Mouse (Mus musculus) heart, adult 2 months (tissue): ENCODE results near the gene Pax8. TPM values are rescaled to one million over a fixed set of nuclear protein-coding genes. Genes with fewer than 3 reads are reported as not detected.
A peak's percentile ranks its signal among the peaks of the same experiment; 100 is the strongest.

Experiments used
- DNase-seq, 2 experiments: peaks; one replicate each; pipeline ENCODE4 v3.0.0; 2021
- H3K27ac ChIP-seq: fragments of 200-600 bp; 2 replicates; pipeline ENCODE4 v1.8.1; 2022
- H3K27me3 ChIP-seq: fragments of 200-500 bp; 2 replicates; pipeline ENCODE4 v1.6.1; 2012; ENCODE audit warnings: mild to moderate bottlenecking, low read length, inconsistent platforms, mixed read lengths; ENCODE audit not compliant: control insufficient read depth, insufficient read depth
- H3K36me3 ChIP-seq: fragments of 200-500 bp; 2 replicates; pipeline ENCODE4 v1.6.1; 2012; ENCODE audit warnings: low read length, inconsistent platforms; ENCODE audit not compliant: control insufficient read depth, insufficient read depth
- H3K4me1 ChIP-seq: fragments of 200-500 bp; 2 replicates; pipeline ENCODE4 v1.6.1; 2011; ENCODE audit warnings: low read length; ENCODE audit not compliant: control insufficient read depth, insufficient read depth
- H3K4me3 ChIP-seq: fragments of 200-600 bp; 2 replicates; pipeline ENCODE4 v1.8.1; 2022
- H3K79me2 ChIP-seq: fragments of 200-500 bp; replicated peaks from 2 replicates; pipeline ENCODE4 v1.6.1; 2012; ENCODE audit warnings: mild to moderate bottlenecking, inconsistent platforms, low read length, moderate library complexity, mixed read lengths; ENCODE audit not compliant: control insufficient read depth, insufficient read depth
- H3K9ac ChIP-seq: fragments of 200-500 bp; 2 replicates; pipeline ENCODE4 v1.6.1; 2012; ENCODE audit warnings: low read depth, mild to moderate bottlenecking, control low read depth, inconsistent platforms, low read length, mixed read lengths
- CTCF ChIP-seq: fragments of 200-600 bp; IDR thresholded peaks from 2 replicates; pipeline ENCODE4 v1.8.1; 2022; ENCODE audit warnings: antibody characterized with exemption, mild to moderate bottlenecking, moderate library complexity
- EP300 ChIP-seq: fragments of 200-500 bp; IDR thresholded peaks from 2 replicates; pipeline ENCODE4 v1.6.1; 2011; ENCODE audit warnings: low read depth, low read length, control low read depth; ENCODE audit not compliant: insufficient read depth
- POLR2A ChIP-seq: fragments of 200-500 bp; IDR thresholded peaks from 2 replicates; pipeline ENCODE4 v1.6.1; 2011; ENCODE audit warnings: mild to moderate bottlenecking, low read depth, low read length, control low read depth; ENCODE audit not compliant: insufficient read depth
- WGBS: fragments of 180-500 bp; shearing (Covaris S2); methylation state at CpG from one replicate; pipeline ENCODE4 v1.1.7; 2018; 5-methylcytosine and 5-hydroxymethylcytosine counted together
- intact Hi-C: fragments of 180-260 bp; cut with DNase I; formaldehyde crosslinking; loops from one replicate; pipeline ENCODE4 v1.15.1; 2025
- polyA plus RNA-seq: library from polyadenylated mRNA; depleted of rRNA; stranded (reverse); fragments of >200 nt; gene quantifications from 2 replicates; pipeline ENCODE4 v1.2.3, GENCODE M21; 2012
- total RNA-seq, 2 experiments: library from RNA; stranded (reverse); gene quantifications; 2 replicates each; pipeline ENCODE4 v1.2.3; 2021

The Pax8 gene
- total and polyA plus RNA-seq, 3 experiments, result not detected

GRCm38 (mm10) chr2:24500921-24501320, 25.5 kb upstream of the Pax8 start:
- Histone ChIP-seq H3K27ac (no peak overlapping the region), H3K27me3 (no peaks in the 10 kb centered on the region), H3K79me2 (no peaks in the 10 kb centered on the region), H3K9ac (no peak overlapping the region), H3K4me3 (no peak overlapping the region), H3K36me3 (no peaks in the 10 kb centered on the region), H3K4me1 (peaks cover 2% of the 10 kb centered on the region)
- no peak for DNase-seq
- TF ChIP-seq POLR2A (no peak), CTCF (no peak), EP300 (no peak)
- intact Hi-C loops, result no loop called here
- 70% methylated on average over 2 of the region's 2 CpGs for WGBS

DNA sequence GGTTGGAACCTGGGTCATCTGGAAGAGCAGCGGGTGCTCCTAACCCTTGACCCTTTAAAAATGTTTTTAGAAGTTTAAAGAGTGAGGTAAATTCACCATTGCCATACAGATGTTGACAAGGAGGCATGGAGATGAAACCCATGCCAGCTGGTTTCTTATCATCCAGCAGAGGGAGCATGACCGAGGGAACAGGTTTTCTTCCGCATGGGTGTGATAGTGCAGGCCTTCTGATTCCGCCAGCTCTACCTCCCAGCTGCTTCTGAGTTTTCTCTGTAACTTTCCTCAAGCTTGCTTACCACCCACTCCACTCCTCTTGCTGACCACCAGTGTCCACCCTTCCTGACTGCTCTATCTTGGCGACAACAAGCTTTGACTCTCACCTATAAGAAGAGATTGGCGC, 15.2 kb upstream of the Pax8 start:
- intact Hi-C loops, result loop anchor here (2.0 kb wide), 1 partner anchor 78 kb away; no protein-coding TSS in a partner anchor
- no peak overlapping the region for H3K9ac ChIP-seq
- H3K79me2 ChIP-seq, result no peaks in the 10 kb centered on the region
- WGBS, result 39% methylated on average over 6 of the region's 6 CpGs
- H3K36me3 ChIP-seq, result no peaks in the 10 kb centered on the region
- H3K4me3 ChIP-seq, result no peak overlapping the region
- DNase-seq, result no peak
- H3K27ac ChIP-seq, result no peak overlapping the region
- no peaks in the 10 kb centered on the region for H3K27me3 ChIP-seq
- TF ChIP-seq CTCF (peak; percentile 65), POLR2A (no peak)
- no peaks in the 10 kb centered on the region for H3K4me1 ChIP-seq

GRCm38 (mm10) chr2:24488660-24489059, 13.3 kb upstream of the Pax8 start:
- no peaks in the 10 kb centered on the region for H3K36me3 ChIP-seq
- no peaks in the 10 kb centered on the region for H3K79me2 ChIP-seq
- H3K4me3 ChIP-seq, result no peak overlapping the region
- H3K4me1 ChIP-seq, result no peaks in the 10 kb centered on the region
- no peak overlapping the region for H3K27ac ChIP-seq
- no peak for DNase-seq
- H3K27me3 ChIP-seq, result no peaks in the 10 kb centered on the region
- intact Hi-C loops, result no loop called here
- no peak overlapping the region for H3K9ac ChIP-seq
- TF ChIP-seq EP300, result no peak
- no peak for TF ChIP-seq POLR2A
- no peak for TF ChIP-seq CTCF
- WGBS, result 52% methylated on average over 3 of the region's 3 CpGs

DNA sequence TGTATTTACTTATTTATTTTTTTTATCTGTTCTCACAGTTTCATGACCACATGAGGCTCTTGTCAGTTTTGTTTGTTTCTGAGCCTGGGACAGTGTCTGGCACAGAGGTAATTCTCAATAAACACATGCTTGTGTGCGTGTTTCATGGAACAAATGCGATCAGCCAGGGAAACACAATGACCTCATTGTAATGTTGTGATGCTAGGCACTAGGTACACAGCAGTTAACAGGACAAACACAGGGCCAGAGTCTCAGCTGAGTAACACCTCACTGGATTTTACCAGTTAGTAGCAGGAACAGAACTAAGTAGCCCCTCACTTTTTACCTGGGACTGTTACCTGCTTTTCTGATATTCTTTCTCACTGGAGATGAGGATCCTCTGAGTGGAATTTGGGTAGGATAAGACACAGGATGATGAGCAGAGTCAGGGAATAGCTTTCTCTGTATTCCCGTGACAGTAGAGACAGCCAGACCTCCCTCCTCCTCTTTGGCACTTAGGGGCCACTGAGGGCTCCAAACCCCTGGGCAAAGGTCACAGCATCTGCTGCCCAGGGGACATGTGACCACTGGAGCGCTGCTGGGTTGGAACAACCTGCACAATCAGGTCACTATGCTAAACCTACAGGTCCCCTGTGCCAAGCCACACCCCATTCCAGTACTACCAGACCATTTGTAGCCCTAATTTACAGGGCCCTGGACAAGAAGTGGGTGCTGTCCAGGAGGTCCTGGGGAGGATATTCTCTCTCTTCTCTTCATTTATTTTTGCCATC, 11.8 kb upstream of the Pax8 start:
- intact Hi-C loops, result no loop called here
- H3K27ac ChIP-seq, result no peak overlapping the region
- H3K4me3 ChIP-seq, result no peak overlapping the region
- no peaks in the 10 kb centered on the region for H3K79me2 ChIP-seq
- H3K27me3 ChIP-seq, result no peaks in the 10 kb centered on the region
- no peaks in the 10 kb centered on the region for H3K36me3 ChIP-seq
- 65% methylated on average over 4 of the region's 4 CpGs for WGBS
- no peak for DNase-seq
- no peak for TF ChIP-seq CTCF
- TF ChIP-seq EP300, result no peak
- no peak for TF ChIP-seq POLR2A
- H3K9ac ChIP-seq, result no peak overlapping the region
- no peaks in the 10 kb centered on the region for H3K4me1 ChIP-seq

- Histone ChIP-seq H3K27me3 (no peaks in the 10 kb centered on the region), H3K27ac (no peak overlapping the region), H3K79me2 (no peaks in the 10 kb centered on the region), H3K4me1 (no peaks in the 10 kb centered on the region), H3K4me3 (no peak overlapping the region), H3K36me3 (no peaks in the 10 kb centered on the region), H3K9ac (no peak overlapping the region)
- intact Hi-C loops, result no loop called here
- no peak for TF ChIP-seq POLR2A
- TF ChIP-seq EP300, result no peak
- no peak for TF ChIP-seq CTCF
- no peak for DNase-seq
- WGBS, result 85% methylated on average over 4 of the region's 4 CpGs
Measured at GRCm38 (mm10) chr2:24485398-24485797, 10.0 kb upstream of the Pax8 start.

DNA sequence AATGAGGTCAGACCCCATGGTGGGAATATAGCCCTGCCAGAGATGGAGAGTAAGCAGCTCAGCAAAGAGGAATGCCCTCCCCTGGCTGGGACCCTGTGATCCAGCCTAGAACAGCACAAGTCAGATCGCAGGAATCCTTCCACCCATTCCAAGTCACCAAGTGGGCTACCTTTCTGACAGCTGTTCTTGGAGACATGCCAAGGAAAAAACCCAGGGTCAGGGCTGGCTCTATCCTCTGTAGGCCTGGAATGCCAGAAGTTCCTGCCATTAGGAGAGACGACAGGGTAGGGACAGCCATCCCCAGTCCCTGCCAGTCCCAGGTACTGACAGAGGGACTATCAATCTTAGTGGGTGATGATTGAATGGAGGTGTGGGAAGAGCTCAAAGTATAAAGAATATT, 4.5 kb upstream of the Pax8 start:
- WGBS, result 41% methylated on average over 2 of the region's 2 CpGs
- TF ChIP-seq POLR2A, result no peak
- no peak for TF ChIP-seq EP300
- TF ChIP-seq CTCF, result no peak
- Histone ChIP-seq H3K27me3 (peaks cover 7% of the 10 kb centered on the region; the same call in 1 of the 2 replicates), H3K27ac (no peak overlapping the region), H3K36me3 (no peaks in the 10 kb centered on the region), H3K9ac (no peak overlapping the region), H3K4me3 (no peak overlapping the region), H3K4me1 (no peaks in the 10 kb centered on the region), H3K79me2 (no peaks in the 10 kb centered on the region)
- no peak for DNase-seq
- intact Hi-C loops, result no loop called here
